Mouse (Mus musculus): ENCODE results near the gene Hsd17b11. TPM values are rescaled to one million over a fixed set of nuclear protein-coding genes. Genes with fewer than 3 reads are reported as not detected.

Hsd17b11 gene
- polyA plus RNA-seq, 1 experiment from 2014 or later: 1.4 TPM

DNA sequence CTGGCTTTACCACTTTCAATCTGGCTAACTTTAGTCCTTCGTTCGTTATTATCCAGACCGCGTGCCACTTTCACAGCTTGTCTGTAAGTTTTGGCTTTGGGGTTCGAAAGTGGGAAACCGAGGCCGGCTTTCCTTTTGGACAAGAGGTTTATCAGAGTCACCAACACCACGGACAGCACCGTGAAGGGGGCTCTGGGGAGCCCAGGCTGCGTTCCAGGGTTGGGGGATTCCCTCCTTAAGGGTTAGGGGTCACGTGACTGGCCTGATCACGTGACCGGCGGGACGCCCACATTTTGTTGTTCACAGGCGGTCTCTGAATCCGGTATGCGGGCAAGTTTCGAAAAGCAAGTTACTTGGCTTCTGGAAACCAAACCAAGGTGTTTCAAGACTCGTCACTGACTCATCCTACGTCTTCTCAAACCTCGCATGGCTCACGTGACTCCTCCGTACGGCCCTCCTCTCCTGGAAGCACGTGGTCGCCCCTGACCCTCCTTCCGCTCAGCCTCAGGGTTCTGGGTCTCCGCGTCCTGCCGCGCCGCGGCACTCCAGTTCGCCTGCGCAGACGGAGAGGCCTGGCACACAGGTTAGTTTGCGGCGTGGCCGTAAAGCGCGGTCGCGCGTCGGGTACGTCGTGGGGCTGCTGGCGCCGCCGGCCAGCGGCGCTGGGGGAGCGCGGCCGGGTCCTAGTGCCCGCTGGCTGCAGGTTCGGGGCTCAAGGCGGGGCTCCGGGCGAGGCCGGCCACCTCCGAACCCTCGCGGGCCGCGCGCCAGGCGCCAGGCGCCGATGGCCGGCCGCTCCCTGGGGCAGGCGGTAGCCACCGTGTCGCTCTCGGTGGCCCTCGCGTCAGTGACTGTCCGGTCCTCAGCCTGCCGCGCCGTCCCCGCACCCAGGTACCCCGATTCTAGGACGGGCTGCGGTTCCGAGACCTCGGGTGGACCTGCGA, 24.8 kb upstream of the Hsd17b11 start, which contains the start of gene Nudt9:
Gene Nudt9 (plus strand): TSS at position 51 of the 944 bp plus-strand sequence.
- WGBS: 5% methylated on average over 90 of the region's 90 CpGs
- peak within 1 kb of the TSS; percentile 65 for H3K4me2 ChIP-seq (ENCODE audit: low read depth, low read length)
- H3K27me3 ChIP-seq (ENCODE audit: control insufficient read depth, insufficient read depth, low read length): no peaks in the 10 kb centered on the region
- peak within 1 kb of the TSS; percentile 79 for H3K4me3 ChIP-seq (ENCODE audit: low read depth, low read length)
- H3K4me1 ChIP-seq (ENCODE audit: control insufficient read depth, insufficient read depth, low read length): no peaks in the 10 kb centered on the region
- peak; percentile 98 for DNase-seq (ENCODE audit: low spot score)
- H3K36me3 ChIP-seq (replicated peaks; ENCODE audit: control insufficient read depth, insufficient read depth, low read depth, low read length): peaks cover 3% of the 10 kb centered on the region; the same call in 1 of the 2 replicates
- peak within 1 kb of the TSS; percentile 94 for H3K9ac ChIP-seq (replicated peaks; ENCODE audit: low read length)
- peak within 1 kb of the TSS; percentile 65 for H3K27ac ChIP-seq (replicated peaks; ENCODE audit: low read depth, low read length)
- peak; percentile 97 for ATAC-seq (replicated peaks; ENCODE audit: insufficient number of reproducible peaks, low FRiP score, low TSS enrichment, low read depth)
- no peaks in the 10 kb centered on the region for H3K9me3 ChIP-seq (replicated peaks; ENCODE audit: control insufficient read depth, low read length)

DNA sequence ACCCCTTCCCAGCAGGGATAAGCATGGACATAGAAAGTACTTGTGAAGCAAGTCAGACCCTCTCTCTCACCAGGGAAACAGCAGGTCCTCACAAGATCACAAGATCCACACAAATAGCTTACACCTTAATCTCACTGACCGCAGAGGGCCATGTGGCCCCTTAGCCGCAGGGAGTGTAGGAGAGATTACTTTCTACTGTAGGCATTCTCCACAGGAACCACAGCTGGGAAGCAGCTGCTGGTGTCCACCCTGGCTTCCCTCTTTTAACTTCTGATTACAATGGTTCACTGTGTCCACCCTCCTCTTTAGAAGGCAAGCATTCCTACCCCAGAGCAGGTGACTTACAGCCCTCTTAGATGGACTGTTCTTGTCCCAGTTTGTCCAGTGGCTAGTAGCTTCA, 22.0 kb upstream of the Hsd17b11 start:
- no peak overlapping the region for H3K27ac ChIP-seq (replicated peaks; ENCODE audit: low read depth, low read length)
- H3K27me3 ChIP-seq (ENCODE audit: control insufficient read depth, insufficient read depth, low read length): no peaks in the 10 kb centered on the region
- no peaks in the 10 kb centered on the region for H3K4me1 ChIP-seq (ENCODE audit: control insufficient read depth, insufficient read depth, low read length)
- WGBS: 34% methylated on average over 2 of the region's 2 CpGs
- H3K4me3 ChIP-seq (ENCODE audit: low read depth, low read length): no peak overlapping the region
- no peaks in the 10 kb centered on the region for H3K36me3 ChIP-seq (replicated peaks; ENCODE audit: control insufficient read depth, insufficient read depth, low read depth, low read length)
- ATAC-seq (replicated peaks; ENCODE audit: insufficient number of reproducible peaks, low FRiP score, low TSS enrichment, low read depth): no peak
- no peak for DNase-seq (ENCODE audit: low spot score)
- no peak overlapping the region for H3K4me2 ChIP-seq (ENCODE audit: low read depth, low read length)
- no peak overlapping the region for H3K9ac ChIP-seq (replicated peaks; ENCODE audit: low read length)
- no peaks in the 10 kb centered on the region for H3K9me3 ChIP-seq (replicated peaks; ENCODE audit: control insufficient read depth, low read length)

DNA sequence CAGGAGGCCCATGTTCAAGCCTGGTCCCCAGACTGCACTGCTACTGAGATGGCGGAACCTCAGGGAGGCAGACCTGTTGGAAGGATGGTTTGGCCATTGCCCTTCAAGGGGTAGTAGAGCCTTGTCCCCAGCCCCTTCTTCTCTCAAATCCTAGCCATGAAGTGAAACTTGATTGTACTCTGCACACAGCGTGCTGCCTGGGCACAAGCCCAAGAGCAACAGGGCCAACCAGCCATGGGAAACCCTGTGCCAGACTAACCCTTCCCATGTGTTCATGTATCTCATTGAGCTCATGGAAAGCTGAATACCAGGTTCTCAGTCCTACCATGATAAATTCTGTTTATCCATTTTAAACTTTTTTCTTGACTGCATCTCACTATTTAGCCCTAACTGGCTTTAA, 21.2 kb upstream of the Hsd17b11 start:
- no peak overlapping the region for H3K4me2 ChIP-seq (ENCODE audit: low read depth, low read length)
- no peak overlapping the region for H3K27ac ChIP-seq (replicated peaks; ENCODE audit: low read depth, low read length)
- H3K36me3 ChIP-seq (replicated peaks; ENCODE audit: control insufficient read depth, insufficient read depth, low read depth, low read length): no peaks in the 10 kb centered on the region
- H3K9me3 ChIP-seq (replicated peaks; ENCODE audit: control insufficient read depth, low read length): no peaks in the 10 kb centered on the region
- H3K27me3 ChIP-seq (ENCODE audit: control insufficient read depth, insufficient read depth, low read length): no peaks in the 10 kb centered on the region
- no peak overlapping the region for H3K9ac ChIP-seq (replicated peaks; ENCODE audit: low read length)
- DNase-seq (ENCODE audit: low spot score) (no peak), ATAC-seq (replicated peaks; ENCODE audit: insufficient number of reproducible peaks, low FRiP score, low TSS enrichment, low read depth) (no peak)
- 93% methylated on average over 2 of the region's 2 CpGs for WGBS
- H3K4me1 ChIP-seq (ENCODE audit: control insufficient read depth, insufficient read depth, low read length): no peaks in the 10 kb centered on the region
- no peak overlapping the region for H3K4me3 ChIP-seq (ENCODE audit: low read depth, low read length)

DNA sequence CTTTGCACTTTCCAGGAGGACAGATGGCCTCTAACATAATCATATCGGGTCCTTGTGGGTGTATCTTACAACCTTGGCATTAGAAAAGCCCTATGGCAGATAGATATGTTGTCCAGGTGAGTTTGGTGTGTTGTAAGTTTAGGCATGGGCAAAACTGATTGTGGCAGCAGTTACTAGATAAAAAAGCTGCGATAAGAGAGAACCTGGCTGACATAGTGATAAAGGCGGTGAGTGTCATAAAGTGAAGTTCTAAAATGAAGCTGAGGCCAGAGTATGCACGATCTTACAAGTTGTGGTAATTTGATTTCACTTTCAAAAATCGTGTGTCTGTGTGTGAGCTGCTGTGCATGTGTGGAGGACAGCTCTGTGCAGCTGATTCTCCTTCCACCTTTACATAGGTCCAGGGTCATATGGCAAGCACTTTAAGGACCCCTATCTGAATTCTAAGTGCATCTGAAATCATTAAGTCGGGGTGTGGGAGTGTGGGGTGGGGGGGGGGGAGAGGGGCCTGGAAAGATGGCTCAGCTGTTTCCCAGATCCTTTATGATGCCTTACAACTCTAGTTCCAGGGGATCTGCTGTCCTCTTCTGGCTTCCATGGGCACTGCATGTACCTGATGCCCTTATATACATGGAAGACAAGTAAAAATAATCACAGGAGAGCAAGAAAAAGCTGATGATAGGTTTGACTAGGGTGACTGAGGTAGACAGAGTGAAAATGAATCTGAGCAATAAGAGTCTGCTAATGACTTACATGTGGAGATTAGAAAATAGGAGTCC, 17.6 kb upstream of the Hsd17b11 start:
- DNase-seq (ENCODE audit: low spot score) (peak; percentile 52), ATAC-seq (replicated peaks; ENCODE audit: insufficient number of reproducible peaks, low FRiP score, low TSS enrichment, low read depth) (no peak)

DNA sequence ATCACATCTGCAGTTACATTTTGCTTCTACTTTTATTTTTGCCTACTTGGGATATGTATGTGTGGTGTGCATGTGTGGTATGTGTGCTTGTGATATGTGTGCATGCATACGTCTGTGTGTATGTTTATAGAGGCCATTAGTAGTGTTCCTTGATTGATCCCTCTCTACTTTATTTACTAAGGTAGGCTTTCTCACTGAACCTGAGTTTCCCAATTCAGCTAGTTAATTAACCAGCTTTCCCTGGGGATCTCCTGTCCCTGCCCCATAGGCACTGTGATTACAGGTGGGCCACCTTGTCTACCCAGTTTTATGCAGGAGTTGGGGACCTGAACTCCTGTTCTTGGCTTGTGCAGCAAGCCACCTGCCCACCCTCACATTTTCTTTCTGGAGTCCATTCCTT, 15.0 kb upstream of the Hsd17b11 start:
- ATAC-seq (replicated peaks; ENCODE audit: insufficient number of reproducible peaks, low FRiP score, low TSS enrichment, low read depth) (no peak), DNase-seq (ENCODE audit: low spot score) (no peak)
- Histone ChIP-seq H3K4me1 (ENCODE audit: control insufficient read depth, insufficient read depth, low read length) (no peaks in the 10 kb centered on the region), H3K4me3 (ENCODE audit: low read depth, low read length) (no peak overlapping the region), H3K9ac (replicated peaks; ENCODE audit: low read length) (no peak overlapping the region), H3K27me3 (ENCODE audit: control insufficient read depth, insufficient read depth, low read length) (no peaks in the 10 kb centered on the region), H3K9me3 (replicated peaks; ENCODE audit: control insufficient read depth, low read length) (no peaks in the 10 kb centered on the region), H3K27ac (replicated peaks; ENCODE audit: low read depth, low read length) (no peak overlapping the region), H3K4me2 (ENCODE audit: low read depth, low read length) (no peak overlapping the region), H3K36me3 (replicated peaks; ENCODE audit: control insufficient read depth, insufficient read depth, low read depth, low read length) (no peaks in the 10 kb centered on the region)
- WGBS: 92% methylated on average over 1 of the region's 1 CpGs

More for the DNA sequence above, 17.6 kb upstream of the Hsd17b11 start:
- H3K27ac ChIP-seq (replicated peaks; ENCODE audit: low read depth, low read length): no peak overlapping the region
- H3K9me3 ChIP-seq (replicated peaks; ENCODE audit: control insufficient read depth, low read length): no peaks in the 10 kb centered on the region
- H3K4me1 ChIP-seq (ENCODE audit: control insufficient read depth, insufficient read depth, low read length): no peaks in the 10 kb centered on the region
- H3K36me3 ChIP-seq (replicated peaks; ENCODE audit: control insufficient read depth, insufficient read depth, low read depth, low read length): no peaks in the 10 kb centered on the region
- no peaks in the 10 kb centered on the region for H3K27me3 ChIP-seq (ENCODE audit: control insufficient read depth, insufficient read depth, low read length)
- 66% methylated on average over 6 of the region's 6 CpGs for WGBS
- H3K4me3 ChIP-seq (ENCODE audit: low read depth, low read length): no peak overlapping the region
- H3K4me2 ChIP-seq (ENCODE audit: low read depth, low read length): no peak overlapping the region
- no peak overlapping the region for H3K9ac ChIP-seq (replicated peaks; ENCODE audit: low read length)

DNA sequence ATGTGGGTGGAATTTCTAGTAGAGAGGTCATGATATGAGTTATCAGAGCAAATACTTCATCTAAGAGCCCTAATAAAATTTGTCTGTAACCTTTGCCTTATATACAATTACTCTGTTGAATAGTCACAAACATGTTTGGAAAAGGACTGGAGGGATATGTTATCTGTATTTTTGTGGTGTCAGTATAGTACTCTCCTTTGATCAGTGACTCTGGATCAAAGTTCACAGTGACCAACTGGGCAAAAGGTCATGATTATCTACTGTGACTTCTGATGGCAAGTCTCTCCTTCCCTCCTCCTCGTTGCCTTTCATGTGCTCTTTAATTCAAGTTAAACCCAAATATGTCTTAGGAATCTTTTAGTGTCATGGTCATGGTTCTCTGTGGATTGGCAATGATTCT, 14.1 kb upstream of the Hsd17b11 start:
- ATAC-seq (replicated peaks; ENCODE audit: insufficient number of reproducible peaks, low FRiP score, low TSS enrichment, low read depth): no peak
- Histone ChIP-seq H3K9me3 (replicated peaks; ENCODE audit: control insufficient read depth, low read length) (no peaks in the 10 kb centered on the region), H3K4me1 (ENCODE audit: control insufficient read depth, insufficient read depth, low read length) (no peaks in the 10 kb centered on the region)

DNA sequence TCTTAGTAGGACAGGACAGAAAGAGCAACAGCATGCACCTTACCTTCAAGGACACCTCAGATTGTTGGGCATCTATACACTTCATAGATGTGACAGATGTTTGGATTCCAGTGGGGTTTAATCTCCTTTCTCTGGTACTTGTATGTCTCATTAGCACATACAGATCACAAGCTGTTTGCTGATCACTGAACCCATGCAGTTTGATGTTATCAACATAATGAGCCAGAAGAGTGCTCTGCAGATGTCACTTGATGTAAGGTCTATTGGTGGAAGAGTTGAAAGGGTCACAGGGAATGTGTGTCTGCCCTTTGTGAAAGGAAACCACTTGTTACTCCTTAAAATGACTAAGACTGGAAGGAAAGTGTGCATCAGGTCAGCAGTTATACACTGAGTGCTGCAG, 13.3 kb upstream of the Hsd17b11 start:
- Histone ChIP-seq H3K4me1 (ENCODE audit: control insufficient read depth, insufficient read depth, low read length) (no peaks in the 10 kb centered on the region), H3K27me3 (ENCODE audit: control insufficient read depth, insufficient read depth, low read length) (no peaks in the 10 kb centered on the region), H3K4me3 (ENCODE audit: low read depth, low read length) (no peak overlapping the region), H3K9me3 (replicated peaks; ENCODE audit: control insufficient read depth, low read length) (no peaks in the 10 kb centered on the region), H3K27ac (replicated peaks; ENCODE audit: low read depth, low read length) (no peak overlapping the region), H3K36me3 (replicated peaks; ENCODE audit: control insufficient read depth, insufficient read depth, low read depth, low read length) (no peaks in the 10 kb centered on the region), H3K4me2 (ENCODE audit: low read depth, low read length) (no peak overlapping the region), H3K9ac (replicated peaks; ENCODE audit: low read length) (no peak overlapping the region)
- no peak for DNase-seq (ENCODE audit: low spot score)
- no peak for ATAC-seq (replicated peaks; ENCODE audit: insufficient number of reproducible peaks, low FRiP score, low TSS enrichment, low read depth)

More for the DNA sequence above, 14.1 kb upstream of the Hsd17b11 start:
- no peaks in the 10 kb centered on the region for H3K36me3 ChIP-seq (replicated peaks; ENCODE audit: control insufficient read depth, insufficient read depth, low read depth, low read length)
- no peak overlapping the region for H3K4me3 ChIP-seq (ENCODE audit: low read depth, low read length)
- H3K27me3 ChIP-seq (ENCODE audit: control insufficient read depth, insufficient read depth, low read length): no peaks in the 10 kb centered on the region
- no peak for DNase-seq (ENCODE audit: low spot score)
- WGBS: 52% methylated on average over 1 of the region's 1 CpGs
- H3K9ac ChIP-seq (replicated peaks; ENCODE audit: low read length): no peak overlapping the region
- no peak overlapping the region for H3K4me2 ChIP-seq (ENCODE audit: low read depth, low read length)
- H3K27ac ChIP-seq (replicated peaks; ENCODE audit: low read depth, low read length): no peak overlapping the region

Data from embryonic facial prominence, embryonic 11.5 days (tissue).